Mouse (Mus musculus) heart, postnatal 0 days (tissue): ENCODE measurements around the gene Tbata.

ENCODE experiments used
- CTCF ChIP-seq: IDR thresholded peaks from 2 replicates; pipeline ENCODE4 v1.5.1; 2016; ENCODE audit warnings: antibody characterized with exemption, control low read depth, low read depth
- EP300 ChIP-seq: IDR thresholded peaks from 2 replicates; pipeline ENCODE4 v1.6.1; 2016; ENCODE audit warnings: antibody characterized with exemption, low read depth

DNA sequence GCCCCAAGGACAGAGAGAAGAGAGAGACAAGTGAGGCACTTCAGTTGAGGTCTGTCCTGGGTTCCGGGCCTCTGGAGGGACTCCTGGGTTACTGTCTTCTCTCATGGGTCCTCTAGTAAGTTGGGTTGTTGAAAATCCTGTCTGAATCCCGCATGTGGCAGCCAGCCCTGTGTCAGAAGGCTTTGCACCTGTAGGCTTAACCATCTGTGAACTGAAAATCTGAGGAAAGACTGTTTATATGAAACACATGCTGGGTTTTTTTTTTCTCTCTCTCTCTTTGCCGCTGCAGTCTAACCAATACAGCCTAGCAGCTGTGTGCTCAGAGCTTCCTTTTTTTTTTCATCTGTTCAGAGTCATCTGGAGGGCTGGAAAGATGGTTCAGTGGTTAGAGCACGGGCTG lies 62.6 kb downstream of the Tbata start:
- no peak for TF ChIP-seq CTCF
- TF ChIP-seq EP300 = no peak
